Mouse (Mus musculus) liver, adult 2 months (tissue): Measurements from ENCODE around the gene Zfp423. TPM values are rescaled to one million over a fixed set of nuclear protein-coding genes. Genes with fewer than 3 reads are reported as not detected.
A peak's percentile ranks its signal among the peaks of the same experiment; 100 is the strongest.

Experiments
- DNase-seq: peaks from one replicate; pipeline ENCODE4 v3.0.0-alpha.2; 2011; ENCODE audit warnings: low read depth, low spot score; ENCODE audit errors: extremely low read depth
- H3K27ac ChIP-seq: fragments of 200-500 bp; replicated peaks from 2 replicates; pipeline ENCODE4 v1.5.1; 2012; ENCODE audit warnings: low read depth, mild to moderate bottlenecking, control low read depth, inconsistent platforms, low read length; ENCODE audit not compliant: insufficient read depth
- H3K27me3 ChIP-seq: fragments of 200-500 bp; 2 replicates; pipeline ENCODE4 v1.6.1; 2012; ENCODE audit warnings: mild to moderate bottlenecking, moderate library complexity, low read length, inconsistent platforms; ENCODE audit not compliant: control insufficient read depth, insufficient read depth
- H3K36me3 ChIP-seq: fragments of 200-500 bp; 2 replicates; pipeline ENCODE4 v1.6.1; 2012; ENCODE audit warnings: low read length, inconsistent platforms; ENCODE audit not compliant: control insufficient read depth, insufficient read depth
- H3K4me1 ChIP-seq: fragments of 200-500 bp; 2 replicates; pipeline ENCODE4 v1.6.1; 2011; ENCODE audit warnings: low read length; ENCODE audit not compliant: control insufficient read depth, insufficient read depth
- H3K4me3 ChIP-seq: fragments of 200-500 bp; 2 replicates; pipeline ENCODE4 v1.5.1; 2011; ENCODE audit warnings: low read depth, mild to moderate bottlenecking, control low read depth, low read length, moderate library complexity; ENCODE audit not compliant: insufficient read depth
- H3K79me2 ChIP-seq: fragments of 200-500 bp; 2 replicates; pipeline ENCODE4 v1.6.1; 2012; ENCODE audit warnings: inconsistent platforms, mild to moderate bottlenecking, low read length, moderate library complexity; ENCODE audit not compliant: control insufficient read depth, insufficient read depth
- H3K9ac ChIP-seq: fragments of 200-500 bp; 2 replicates; pipeline ENCODE4 v1.6.1; 2012; ENCODE audit warnings: low read depth, mild to moderate bottlenecking, control low read depth, inconsistent platforms, low read length
- CTCF ChIP-seq: fragments of 200-500 bp; IDR thresholded peaks from 2 replicates; pipeline ENCODE4 v1.5.1; 2011; ENCODE audit warnings: low read depth, low read length, control low read depth
- POLR2A ChIP-seq: fragments of 200-500 bp; IDR thresholded peaks from 2 replicates; pipeline ENCODE4 v1.6.1; 2011; ENCODE audit warnings: low read length, control low read depth; ENCODE audit not compliant: insufficient read depth; ENCODE audit errors: extremely low read depth
- WGBS: fragments of 180-500 bp; shearing (Covaris S2); methylation state at CpG from one replicate; pipeline ENCODE4 v1.1.7; 2018; 5-methylcytosine and 5-hydroxymethylcytosine counted together
- polyA plus RNA-seq: library from polyadenylated mRNA; depleted of rRNA; stranded (reverse); fragments of >200 nt; gene quantifications from 2 replicates; pipeline ENCODE4 v1.2.3, GENCODE M21; 2012
- total RNA-seq: library from RNA; depleted of rRNA; stranded (reverse); fragments of >200 nt; gene quantifications from 2 replicates; pipeline ENCODE4 v1.2.3, GENCODE M21; 2014

The Zfp423 gene
- total and polyA plus RNA-seq, 2 experiments = 0.18 to 0.31 TPM

DNA sequence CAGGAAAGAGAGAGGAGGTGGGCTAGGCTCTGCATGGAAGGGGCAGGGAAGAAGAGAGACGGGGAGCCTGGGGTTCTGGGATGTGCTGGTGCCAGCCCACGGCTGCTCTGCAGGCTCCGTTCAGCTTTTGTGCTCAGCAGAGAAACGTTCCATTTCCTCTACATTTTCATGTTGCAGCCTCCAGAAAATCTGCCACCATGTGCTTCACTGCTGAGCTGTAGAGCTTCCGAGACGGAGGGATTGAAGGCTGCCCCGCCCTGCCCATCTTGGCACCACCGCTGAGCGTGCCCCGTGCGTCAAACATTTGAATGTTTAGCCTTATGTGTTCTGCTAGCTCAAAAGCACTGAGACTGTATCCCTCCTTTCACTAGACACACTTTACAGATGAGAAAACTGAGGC is 159.3 kb downstream of the Zfp423 start:
- Histone ChIP-seq H3K9ac (no peak overlapping the region), H3K36me3 (no peaks in the 10 kb centered on the region), H3K79me2 (no peaks in the 10 kb centered on the region), H3K27me3 (no peaks in the 10 kb centered on the region), H3K4me3 (no peak overlapping the region), H3K27ac (no peak overlapping the region), H3K4me1 (no peaks in the 10 kb centered on the region)
- no peak for DNase-seq
- 88% methylated on average over 11 of the region's 11 CpGs for WGBS
- TF ChIP-seq CTCF (no peak), POLR2A (no peak)

DNA sequence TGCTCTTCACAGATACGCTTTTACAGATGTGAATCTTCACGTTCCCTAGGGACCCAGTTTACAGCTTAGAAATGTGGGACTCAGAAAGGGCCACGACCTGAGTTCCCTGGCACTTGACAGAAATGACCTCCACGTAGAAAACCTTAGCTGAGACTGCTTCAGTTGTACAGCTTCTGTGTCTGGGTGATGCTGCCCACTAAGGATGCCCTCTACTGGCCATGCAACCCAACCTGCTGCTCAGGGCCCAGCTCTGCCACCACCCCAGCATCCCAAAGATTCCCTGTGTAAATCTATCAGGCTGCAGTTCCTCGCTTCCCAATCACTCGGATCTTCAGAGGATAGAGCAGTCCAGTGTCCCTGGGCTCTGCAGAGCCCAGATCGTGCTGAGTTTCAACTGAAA is 163.2 kb downstream of the Zfp423 start:
- H3K79me2 ChIP-seq = no peaks in the 10 kb centered on the region
- H3K36me3 ChIP-seq = no peaks in the 10 kb centered on the region
- H3K27me3 ChIP-seq = no peaks in the 10 kb centered on the region
- no peaks in the 10 kb centered on the region for H3K4me1 ChIP-seq
- H3K4me3 ChIP-seq = no peak overlapping the region
- no peak for TF ChIP-seq POLR2A
- peak; percentile 39; the same call in 1 of the 2 replicates for TF ChIP-seq CTCF
- no peak overlapping the region for H3K9ac ChIP-seq
- no peak for DNase-seq
- H3K27ac ChIP-seq = no peak overlapping the region
- WGBS = 70% methylated on average over 7 of the region's 7 CpGs

DNA sequence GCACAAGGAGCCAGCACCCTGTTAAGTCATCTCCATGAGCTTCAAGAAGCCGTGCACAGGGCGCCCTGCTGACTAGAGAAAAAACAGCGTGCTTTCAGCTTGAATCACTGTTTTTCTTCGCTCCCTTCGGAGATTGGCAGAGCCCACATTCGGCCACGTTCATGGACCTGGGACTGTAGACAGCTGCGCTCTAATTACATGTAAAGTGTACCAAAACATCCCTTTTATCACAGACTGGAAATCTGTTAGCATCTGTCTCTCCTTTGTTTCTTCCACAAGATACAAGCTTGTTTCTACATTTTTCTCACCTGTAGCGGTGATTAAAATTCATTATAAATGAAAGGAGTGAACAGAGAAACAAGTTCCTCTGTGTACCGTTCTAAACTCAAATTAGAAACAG is 164.8 kb downstream of the Zfp423 start:
- Histone ChIP-seq H3K79me2 (no peaks in the 10 kb centered on the region), H3K27me3 (no peaks in the 10 kb centered on the region), H3K36me3 (no peaks in the 10 kb centered on the region), H3K4me3 (no peak overlapping the region), H3K4me1 (no peaks in the 10 kb centered on the region), H3K9ac (no peak overlapping the region), H3K27ac (no peak overlapping the region)
- 86% methylated on average over 10 of the region's 10 CpGs for WGBS
- no peak for TF ChIP-seq CTCF
- TF ChIP-seq POLR2A = no peak
- DNase-seq = no peak

DNA sequence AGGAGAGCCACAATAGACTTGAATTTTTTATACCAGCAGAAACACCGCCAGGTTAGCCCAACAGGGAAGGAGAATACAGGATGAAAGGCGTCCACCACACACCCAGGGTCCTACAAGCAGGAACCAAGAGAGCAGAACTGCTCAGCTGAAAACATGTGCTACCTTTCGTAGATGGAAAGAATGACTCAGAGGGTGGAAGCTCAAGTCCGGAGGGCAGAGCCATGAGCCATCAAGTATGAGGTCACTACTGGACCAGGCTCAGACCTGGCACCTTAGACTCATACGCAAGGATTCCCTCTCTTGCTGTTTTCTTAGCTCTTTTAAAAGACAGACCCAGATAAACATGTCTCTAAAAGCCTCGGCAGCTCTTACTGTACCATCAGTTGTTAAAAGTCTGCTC is 168.3 kb downstream of the Zfp423 start:
- TF ChIP-seq POLR2A (no peak), CTCF (no peak)
- no peaks in the 10 kb centered on the region for H3K36me3 ChIP-seq
- no peak for DNase-seq
- H3K27me3 ChIP-seq = no peaks in the 10 kb centered on the region
- 81% methylated on average over 6 of the region's 6 CpGs for WGBS
- H3K4me3 ChIP-seq = no peak overlapping the region
- no peaks in the 10 kb centered on the region for H3K79me2 ChIP-seq
- H3K27ac ChIP-seq = no peak overlapping the region
- H3K9ac ChIP-seq = no peak overlapping the region
- no peaks in the 10 kb centered on the region for H3K4me1 ChIP-seq

DNA sequence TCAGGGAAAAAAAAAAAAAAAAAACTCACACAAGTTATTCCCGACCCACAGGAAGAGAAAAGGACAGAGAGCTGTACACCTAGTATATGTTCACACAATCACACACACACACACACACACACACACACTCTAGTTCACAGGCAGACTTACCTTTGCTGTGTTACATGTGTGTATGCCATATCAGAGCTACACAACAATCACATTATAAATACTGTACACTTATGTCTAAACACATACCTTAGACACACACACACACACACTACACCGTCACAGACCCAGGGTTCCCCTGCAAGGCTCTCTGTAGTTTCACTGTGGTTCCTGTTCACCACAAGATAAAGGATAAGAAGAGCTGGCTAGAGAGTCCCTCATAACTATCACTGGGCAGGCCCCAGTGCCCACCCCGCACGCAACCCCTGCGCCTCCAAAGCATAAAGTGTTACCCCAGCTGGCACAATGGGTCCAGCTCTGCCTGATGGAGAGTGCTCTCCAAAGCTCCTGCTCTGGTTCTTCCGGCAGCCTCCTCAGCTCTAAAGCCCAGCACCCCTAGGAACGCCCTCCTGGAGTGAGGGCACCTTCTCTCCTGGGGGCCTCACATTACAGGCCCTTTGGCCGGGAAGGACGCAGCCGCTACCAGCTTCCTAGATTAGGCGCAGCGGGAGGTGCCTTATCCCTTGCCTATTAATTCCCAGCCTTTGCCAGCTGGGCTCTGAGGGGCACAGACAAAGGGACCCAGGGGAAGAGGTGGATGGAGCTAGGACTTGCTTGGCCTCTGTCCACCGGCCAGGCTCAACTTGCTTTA is 174.6 kb downstream of the Zfp423 start:
- Histone ChIP-seq H3K36me3 (no peaks in the 10 kb centered on the region), H3K27me3 (no peaks in the 10 kb centered on the region), H3K27ac (no peak overlapping the region), H3K9ac (no peak overlapping the region), H3K79me2 (no peaks in the 10 kb centered on the region), H3K4me3 (no peak overlapping the region), H3K4me1 (no peaks in the 10 kb centered on the region)
- DNase-seq = no peak
- 83% methylated on average over 13 of the region's 13 CpGs for WGBS
- TF ChIP-seq POLR2A (no peak), CTCF (no peak)

DNA sequence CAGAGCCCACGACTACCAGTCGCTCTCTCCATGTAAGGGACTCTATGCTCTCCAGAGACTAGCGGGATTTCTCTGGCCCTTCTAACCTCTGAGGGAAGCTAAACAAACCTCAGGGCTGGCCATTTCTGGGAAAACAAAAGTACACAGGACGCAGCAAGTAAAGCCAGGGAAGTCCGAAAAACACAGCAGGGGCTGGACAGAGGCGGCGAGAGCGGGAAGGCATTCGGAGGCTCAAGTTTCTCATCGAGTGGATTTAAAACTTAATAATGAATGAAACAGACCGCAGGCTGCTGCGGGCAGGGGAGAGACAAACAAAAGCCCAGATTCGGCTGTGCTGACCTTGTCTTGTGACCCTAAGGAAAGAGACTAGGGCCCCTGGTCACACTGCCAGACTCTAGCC is 175.2 kb downstream of the Zfp423 start:
- Histone ChIP-seq H3K36me3 (no peaks in the 10 kb centered on the region), H3K4me1 (no peaks in the 10 kb centered on the region), H3K9ac (no peak overlapping the region), H3K27ac (no peak overlapping the region), H3K4me3 (no peak overlapping the region), H3K27me3 (no peaks in the 10 kb centered on the region), H3K79me2 (no peaks in the 10 kb centered on the region)
- DNase-seq = no peak
- TF ChIP-seq CTCF (no peak), POLR2A (no peak)
- WGBS = 27% methylated on average over 13 of the region's 13 CpGs
